Mouse (Mus musculus) heart, embryonic 14.5 days (tissue): Measurements from ENCODE around the gene Rreb1. TPM values are rescaled to one million over a fixed set of nuclear protein-coding genes. Genes with fewer than 3 reads are reported as not detected.

ENCODE experiments used
- ATAC-seq: fragments of 200-750 bp; cut with Nextera tagmentation; 2 replicates; pipeline ENCODE4 v1.8.0; 2017; ENCODE audit warnings: low read depth, moderate TSS enrichment; ENCODE audit not compliant: insufficient number of reproducible peaks, insufficient read depth, low FRiP score
- H3K27ac ChIP-seq, 2 experiments: fragments of 200-500 bp in 1 of 2; fragments of 300-500 bp in 1 of 2; sonication (generic) in 1 of 2; replicated peaks in 1 of 2; 2 replicates each; pipeline ENCODE4 v1.5.1; 2012 to 2014; ENCODE audit warnings: low read depth in 2 of 2, low read length in 2 of 2, control low read depth in 1 of 2, mild to moderate bottlenecking in 1 of 2, mixed read lengths in 1 of 2; ENCODE audit not compliant: control insufficient read depth in 1 of 2, insufficient read depth in 1 of 2
- H3K27me3 ChIP-seq: fragments of 300-500 bp; sonication (generic); 2 replicates; pipeline ENCODE4 v1.6.1; 2014; ENCODE audit warnings: mild to moderate bottlenecking, low read length, control low read depth; ENCODE audit not compliant: control insufficient read depth, insufficient read depth
- H3K36me3 ChIP-seq: fragments of 300-500 bp; sonication (generic); 2 replicates; pipeline ENCODE4 v1.6.1; 2014; ENCODE audit warnings: mild to moderate bottlenecking, control low read depth, low read length, mixed read lengths; ENCODE audit not compliant: control insufficient read depth, insufficient read depth
- H3K4me1 ChIP-seq, 2 experiments: fragments of 200-500 bp in 1 of 2; fragments of 300-500 bp in 1 of 2; sonication (generic) in 1 of 2; 2 replicates each; pipeline ENCODE4 v1.6.1; 2012 to 2014; ENCODE audit warnings: low read length in 2 of 2, control low read depth in 1 of 2, mixed read lengths in 1 of 2; ENCODE audit not compliant: control insufficient read depth in 2 of 2, insufficient read depth in 2 of 2
- H3K4me2 ChIP-seq: fragments of 300-500 bp; sonication (generic); 2 replicates; pipeline ENCODE4 v1.6.1; 2014; ENCODE audit warnings: mild to moderate bottlenecking, low read length
- H3K4me3 ChIP-seq, 2 experiments: fragments of 200-500 bp in 1 of 2; fragments of 300-500 bp in 1 of 2; sonication (generic) in 1 of 2; 2 replicates each; pipeline ENCODE4 v1.5.1; 2012 to 2014; ENCODE audit warnings: low read length in 2 of 2, mild to moderate bottlenecking in 2 of 2, control low read depth in 1 of 2, low read depth in 1 of 2, moderate library complexity in 1 of 2; ENCODE audit not compliant: control insufficient read depth in 1 of 2, insufficient read depth in 1 of 2
- H3K9ac ChIP-seq: fragments of 300-500 bp; sonication (generic); 2 replicates; pipeline ENCODE4 v1.6.1; 2014; ENCODE audit warnings: mild to moderate bottlenecking, low read length
- H3K9me3 ChIP-seq: fragments of 300-500 bp; sonication (generic); 2 replicates; pipeline ENCODE4 v1.6.1; 2016; ENCODE audit warnings: low read length, control low read depth; ENCODE audit not compliant: control insufficient read depth
- WGBS: fragments of 180-500 bp; shearing (Covaris S2); extraction: QIAGEN DNeasy Blood & Tissue Kit; methylation state at CpG from one replicate; pipeline ENCODE4 v1.1.7; 2014; 5-methylcytosine and 5-hydroxymethylcytosine counted together
- polyA plus RNA-seq: library from polyadenylated mRNA; unstranded; fragments of >200 nt; fragmentation: Nextera tagmentation; extraction: Ambion mirVana; gene quantifications from 2 replicates; pipeline ENCODE4 v1.2.1, GENCODE M21; 2014

Rreb1 gene
- polyA plus RNA-seq, 1 experiment from 2014 or later: 17.8 TPM

GRCm38 (mm10) chr13:37859782-37860181, 81.6 kb downstream of the Rreb1 start:
- H3K4me2 ChIP-seq: no peak overlapping the region
- H3K4me1 ChIP-seq: peaks cover 25 to 65% of the 10 kb centered on the region in 2 experiments
- WGBS: 51% methylated on average over 8 of the region's 8 CpGs
- no peaks in the 10 kb centered on the region for H3K36me3 ChIP-seq
- no peak overlapping the region for H3K4me3 ChIP-seq
- no peaks in the 10 kb centered on the region for H3K9me3 ChIP-seq
- H3K27ac ChIP-seq: no peak overlapping the region
- no peaks in the 10 kb centered on the region for H3K27me3 ChIP-seq
- ATAC-seq: no peak
- 0 out of 2 replicates have a peak overlapping the region, but pooled peaks have one; percentile 7 for H3K9ac ChIP-seq

- Histone ChIP-seq H3K9me3 (no peaks in the 10 kb centered on the region), H3K4me3 (no peak overlapping the region), H3K27me3 (no peaks in the 10 kb centered on the region), H3K4me1 (peaks cover 23 to 61% of the 10 kb centered on the region in 2 experiments), H3K9ac (no peak overlapping the region), H3K27ac (no peak overlapping the region), H3K36me3 (no peaks in the 10 kb centered on the region), H3K4me2 (no peak overlapping the region)
- ATAC-seq: no peak
- 91% methylated on average over 3 of the region's 3 CpGs for WGBS
Observed at GRCm38 (mm10) chr13:37860204-37860603, 82.0 kb downstream of the Rreb1 start.

GRCm38 (mm10) chr13:37860789-37861188, 82.6 kb downstream of the Rreb1 start:
- Histone ChIP-seq H3K36me3 (no peaks in the 10 kb centered on the region), H3K27ac (no peak overlapping the region)
- ATAC-seq: no peak

GRCm38 (mm10) chr13:37862492-37862891, 84.3 kb downstream of the Rreb1 start:
- H3K4me2 ChIP-seq: 0 out of 2 replicates have a peak overlapping the region, but pooled peaks have one; percentile 5
- no peak overlapping the region for H3K4me3 ChIP-seq
- H3K9me3 ChIP-seq: no peaks in the 10 kb centered on the region
- H3K27me3 ChIP-seq: no peaks in the 10 kb centered on the region
- peaks cover 30 to 70% of the 10 kb centered on the region in 2 experiments for H3K4me1 ChIP-seq
- 0 out of 2 replicates have a peak overlapping the region, but pooled peaks have one; percentile 21 for H3K9ac ChIP-seq
- no peak for ATAC-seq
- 24% methylated on average over 6 of the region's 6 CpGs for WGBS
- H3K36me3 ChIP-seq: no peaks in the 10 kb centered on the region
- peak overlapping the region; percentile 59 to 65 for H3K27ac ChIP-seq

More at GRCm38 (mm10) chr13:37860789-37861188, 82.6 kb downstream of the Rreb1 start:
- Histone ChIP-seq H3K9ac (no peak overlapping the region), H3K4me1 (peaks cover 23 to 64% of the 10 kb centered on the region in 2 experiments), H3K27me3 (no peaks in the 10 kb centered on the region), H3K9me3 (no peaks in the 10 kb centered on the region), H3K4me2 (no peak overlapping the region), H3K4me3 (no peak overlapping the region)
- 80% methylated on average over 3 of the region's 3 CpGs for WGBS

- no peaks in the 10 kb centered on the region for H3K27me3 ChIP-seq
- H3K9me3 ChIP-seq: no peaks in the 10 kb centered on the region
- ATAC-seq: no peak
- no peak overlapping the region for H3K4me2 ChIP-seq
- whole genome bisulfite sequencing: 54% methylated on average over 5 of the region's 5 CpGs
- H3K36me3 ChIP-seq: no peaks in the 10 kb centered on the region
- H3K4me3 ChIP-seq: no peak overlapping the region
- H3K9ac ChIP-seq: no peak overlapping the region
- H3K4me1 ChIP-seq: peaks cover 24 to 72% of the 10 kb centered on the region in 2 experiments
- peak overlapping the region in 1 of 2 experiments; percentile 65; a peak in 1 of 4 replicates for H3K27ac ChIP-seq
Observed at GRCm38 (mm10) chr13:37863643-37864042, 85.4 kb downstream of the Rreb1 start.

GRCm38 (mm10) chr13:37864697-37865096, 86.5 kb downstream of the Rreb1 start:
- Histone ChIP-seq H3K36me3 (no peaks in the 10 kb centered on the region), H3K9me3 (no peaks in the 10 kb centered on the region), H3K9ac (no peak overlapping the region), H3K4me2 (no peak overlapping the region), H3K4me3 (no peak overlapping the region), H3K27me3 (no peaks in the 10 kb centered on the region), H3K4me1 (peaks cover 21 to 72% of the 10 kb centered on the region in 2 experiments), H3K27ac (no peak overlapping the region)
- no peak for ATAC-seq
- WGBS: 88% methylated on average over 1 of the region's 1 CpGs

- 32% methylated on average over 5 of the region's 5 CpGs for WGBS
- Histone ChIP-seq H3K9ac (no peak overlapping the region), H3K4me2 (no peak overlapping the region), H3K9me3 (no peaks in the 10 kb centered on the region), H3K36me3 (no peaks in the 10 kb centered on the region), H3K4me3 (no peak overlapping the region), H3K27ac (peak overlapping the region; percentile 35 to 55; a peak in 3 of 4 replicates), H3K4me1 (peaks cover 21 to 60% of the 10 kb centered on the region in 2 experiments), H3K27me3 (no peaks in the 10 kb centered on the region)
- ATAC-seq: no peak
Observed at GRCm38 (mm10) chr13:37866296-37866695, 88.1 kb downstream of the Rreb1 start.

GRCm38 (mm10) chr13:37866846-37867245, 88.6 kb downstream of the Rreb1 start:
- no peak overlapping the region for H3K4me3 ChIP-seq
- H3K4me1 ChIP-seq: peaks cover 21 to 54% of the 10 kb centered on the region in 2 experiments
- ATAC-seq: no peak
- H3K36me3 ChIP-seq: no peaks in the 10 kb centered on the region
- 39% methylated on average over 3 of the region's 3 CpGs for WGBS
- no peak overlapping the region for H3K4me2 ChIP-seq
- H3K9me3 ChIP-seq: no peaks in the 10 kb centered on the region
- no peak overlapping the region for H3K9ac ChIP-seq
- no peaks in the 10 kb centered on the region for H3K27me3 ChIP-seq
- H3K27ac ChIP-seq: peak overlapping the region in 1 of 2 experiments; percentile 55; a peak in 2 of 4 replicates
